Mouse (Mus musculus) gastrocnemius, adult 8-10 months (tissue): ENCODE results near the gene Gstt3. TPM values are rescaled to one million over a fixed set of nuclear protein-coding genes. Genes with fewer than 3 reads are reported as not detected.
A peak's percentile ranks its signal among the peaks of the same experiment; 100 is the strongest.

Source experiments
- DNase-seq, 2 experiments: peaks; one replicate each; pipeline ENCODE4 v3.0.0; 2022; ENCODE audit warnings: low spot score in 2 of 2
- total RNA-seq, 4 experiments: library from RNA; stranded (reverse); gene quantifications; 2 replicates each; pipeline ENCODE4 v1.2.4; 2022

The Gstt3 gene
- total RNA-seq = 1 to 10 TPM; 2.6 to 4.8 (median 3.1) TPM

GRCm38 (mm10) chr10:75780769-75781578 is at the start of gene Gstt3, which contains the start of gene Gm20441:
Gstt3 (minus strand) TSS chr10:75781414.
Gm20441 (minus strand) TSS chr10:75780954.
- DNase-seq = peak; percentile 42 to 46

DNA sequence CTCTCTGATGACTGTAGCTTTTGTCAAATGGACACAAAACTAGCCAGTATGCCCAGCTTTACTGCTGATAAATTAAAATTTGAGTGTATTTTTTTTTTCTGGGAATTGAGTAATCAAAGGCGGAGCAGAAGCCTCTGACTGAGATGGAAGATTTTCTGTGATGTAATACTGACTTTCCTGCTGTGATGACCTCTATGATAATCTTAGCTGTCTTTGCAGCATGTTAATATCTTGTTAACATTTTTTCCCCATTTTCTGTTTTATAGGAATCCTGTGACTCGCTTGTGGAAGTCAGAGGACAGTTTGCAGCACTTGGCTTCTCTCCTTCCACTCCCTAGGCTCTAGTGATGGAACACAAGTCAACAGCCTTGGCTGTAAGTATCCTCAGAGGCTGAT is 49.1 kb upstream of the Gstt3 start:
- DNase-seq = no peak

- no peak for DNase-seq
Observed at GRCm38 (mm10) chr10:75829529-75830274, 48.5 kb upstream of the Gstt3 start.

DNA sequence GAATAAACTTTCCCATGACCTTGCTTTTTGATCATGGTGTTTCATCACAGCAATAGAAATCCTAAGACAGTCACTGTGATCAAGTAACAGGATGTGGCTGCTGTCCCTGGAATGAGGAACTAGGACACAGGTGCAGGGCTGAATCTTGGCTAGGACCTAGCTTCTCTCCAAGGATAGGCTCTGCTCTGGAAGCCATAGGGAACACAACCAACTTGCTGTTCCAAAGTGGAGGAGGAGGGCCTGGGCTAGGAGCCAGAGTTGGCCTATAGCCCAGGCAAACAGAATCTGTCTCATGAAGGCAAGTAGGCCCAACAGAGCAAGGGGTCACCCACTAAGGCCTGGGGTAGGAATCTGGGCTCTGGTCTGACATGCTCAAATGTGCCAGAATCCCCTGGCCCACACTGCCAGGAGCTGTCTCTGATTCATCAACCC is 47.3 kb upstream of the Gstt3 start:
- DNase-seq = peak; percentile 91 to 94

GRCm38 (mm10) chr10:75827668-75828360 is 46.6 kb upstream of the Gstt3 start:
- peak; percentile 79 to 87 for DNase-seq

GRCm38 (mm10) chr10:75824530-75824929 is 43.3 kb upstream of the Gstt3 start:
- DNase-seq = no peak

- no peak for DNase-seq
Observed at GRCm38 (mm10) chr10:75823782-75824181, 42.6 kb upstream of the Gstt3 start.

DNA sequence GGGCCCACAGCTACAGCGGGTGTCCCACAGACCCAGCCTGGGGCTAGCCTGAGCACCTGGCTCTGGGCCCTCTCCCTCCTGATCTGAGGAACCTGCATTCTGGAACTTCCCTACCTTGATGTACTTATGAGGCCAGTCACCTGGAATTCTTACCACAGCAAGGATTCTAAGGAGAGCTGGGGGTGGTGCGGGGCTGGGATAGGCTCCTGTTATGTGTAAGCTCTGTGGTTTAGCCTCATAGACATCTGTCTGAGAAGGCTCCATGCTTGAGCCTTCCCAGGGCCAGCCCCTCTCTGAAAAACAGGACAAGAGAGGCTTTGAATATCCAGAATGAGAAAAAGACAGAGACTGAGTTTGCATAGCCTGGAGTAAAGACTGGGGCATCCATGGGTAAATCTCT is 41.2 kb upstream of the Gstt3 start, which contains the start of gene Gstt4:
TSS of gene Gstt4 (minus strand) at position 101 of the 400 bp plus-strand sequence.
- no peak for DNase-seq

DNA sequence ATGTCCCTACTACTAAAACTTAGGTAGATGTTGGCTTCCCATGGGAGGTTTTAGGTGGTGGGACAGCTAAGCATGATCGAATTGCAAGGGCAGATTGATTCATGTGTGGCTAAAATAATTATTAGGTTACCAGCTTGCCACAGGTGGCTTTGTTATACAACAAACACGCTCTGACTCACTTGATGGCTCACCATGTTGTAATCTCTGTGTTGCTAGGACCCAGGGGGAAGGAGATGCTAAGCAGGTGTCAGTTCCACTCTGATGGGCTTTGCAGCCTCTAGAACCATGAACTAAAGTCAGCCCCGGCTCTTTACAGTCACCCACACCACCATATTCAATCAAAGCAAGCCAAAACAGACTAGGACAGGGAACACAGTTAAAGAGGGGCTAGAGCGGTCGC is 38.7 kb upstream of the Gstt3 start:
- no peak for DNase-seq

DNA sequence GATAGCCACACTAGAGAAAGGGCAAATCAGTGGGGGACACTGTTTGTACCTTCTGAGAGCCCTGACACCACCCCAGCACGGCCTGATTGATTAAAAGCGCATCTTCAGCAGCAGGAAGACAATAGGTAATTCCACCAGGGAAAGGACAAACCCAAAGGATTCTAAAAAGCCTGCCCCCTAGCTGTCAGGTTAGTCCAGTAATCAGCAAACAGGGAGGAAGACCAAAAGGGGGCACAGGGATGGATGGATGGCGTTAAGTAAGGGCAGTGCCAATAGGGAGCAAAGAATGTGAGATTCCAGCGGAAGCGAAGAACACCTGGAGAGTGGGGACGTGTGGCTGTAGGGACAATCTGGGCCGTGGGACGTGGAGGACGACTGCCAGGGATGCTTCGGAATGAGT is 37.4 kb upstream of the Gstt3 start:
- DNase-seq = no peak

GRCm38 (mm10) chr10:75804217-75804616 is 23.0 kb upstream of the Gstt3 start:
- DNase-seq = no peak

DNA sequence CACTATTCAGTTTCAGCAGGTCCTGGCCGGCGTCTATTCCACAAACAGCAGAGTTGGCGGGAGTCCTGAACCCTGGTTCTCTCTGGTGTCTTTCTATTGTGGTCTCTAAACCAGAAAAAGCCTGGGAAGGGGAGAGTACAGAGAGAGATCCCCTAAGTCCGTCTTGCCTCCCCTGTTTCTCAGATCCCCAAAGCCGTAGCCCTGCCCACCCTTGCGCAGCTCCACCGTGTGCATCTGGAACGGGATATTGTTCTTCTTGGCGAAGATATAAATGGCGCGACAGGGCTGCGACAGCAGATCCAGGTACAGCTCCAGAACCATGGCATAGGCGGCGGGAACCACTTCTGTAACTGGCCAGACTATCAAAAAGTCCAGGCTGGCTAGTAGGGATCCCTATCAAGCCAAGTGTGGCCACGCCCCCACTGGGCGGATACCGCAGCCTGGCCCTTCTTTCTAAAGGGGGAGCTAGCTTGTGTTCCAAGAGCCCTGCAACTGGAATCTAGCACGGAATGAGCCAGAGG is 17.0 kb upstream of the Gstt3 start, which contains the start of gene Gstt1:
TSS of gene Gstt1 (minus strand) at position 409 of the 521 bp plus-strand sequence.
- DNase-seq = peak; percentile 62 to 77

DNA sequence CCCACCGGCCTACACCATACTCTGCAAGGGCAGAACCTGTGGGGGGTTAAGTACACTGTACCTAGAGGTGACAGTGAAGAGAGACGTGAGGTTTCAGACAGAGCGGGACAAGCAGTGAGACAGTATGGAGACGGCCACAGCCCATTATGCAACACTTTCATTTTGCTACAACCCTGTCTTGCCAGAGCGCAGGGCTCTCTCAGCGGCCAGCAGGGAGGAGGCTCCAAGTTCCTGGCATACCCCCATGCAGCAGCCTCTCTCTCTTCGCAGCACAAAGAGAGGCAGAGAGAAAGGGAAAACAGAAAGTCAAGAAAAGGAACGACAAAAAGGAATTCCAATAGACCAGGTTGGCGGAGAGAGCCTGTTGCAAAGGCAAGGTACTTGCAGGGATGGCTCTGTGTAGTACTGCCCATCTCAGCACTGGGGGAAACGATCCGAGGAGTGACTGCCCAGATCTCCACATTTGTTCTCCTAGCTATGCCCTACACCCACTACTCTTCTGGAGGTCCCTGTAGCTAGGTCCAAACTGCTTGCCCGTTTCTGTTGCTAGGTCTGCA is 16.5 kb upstream of the Gstt3 start:
- DNase-seq = peak; percentile 35 to 58

DNA sequence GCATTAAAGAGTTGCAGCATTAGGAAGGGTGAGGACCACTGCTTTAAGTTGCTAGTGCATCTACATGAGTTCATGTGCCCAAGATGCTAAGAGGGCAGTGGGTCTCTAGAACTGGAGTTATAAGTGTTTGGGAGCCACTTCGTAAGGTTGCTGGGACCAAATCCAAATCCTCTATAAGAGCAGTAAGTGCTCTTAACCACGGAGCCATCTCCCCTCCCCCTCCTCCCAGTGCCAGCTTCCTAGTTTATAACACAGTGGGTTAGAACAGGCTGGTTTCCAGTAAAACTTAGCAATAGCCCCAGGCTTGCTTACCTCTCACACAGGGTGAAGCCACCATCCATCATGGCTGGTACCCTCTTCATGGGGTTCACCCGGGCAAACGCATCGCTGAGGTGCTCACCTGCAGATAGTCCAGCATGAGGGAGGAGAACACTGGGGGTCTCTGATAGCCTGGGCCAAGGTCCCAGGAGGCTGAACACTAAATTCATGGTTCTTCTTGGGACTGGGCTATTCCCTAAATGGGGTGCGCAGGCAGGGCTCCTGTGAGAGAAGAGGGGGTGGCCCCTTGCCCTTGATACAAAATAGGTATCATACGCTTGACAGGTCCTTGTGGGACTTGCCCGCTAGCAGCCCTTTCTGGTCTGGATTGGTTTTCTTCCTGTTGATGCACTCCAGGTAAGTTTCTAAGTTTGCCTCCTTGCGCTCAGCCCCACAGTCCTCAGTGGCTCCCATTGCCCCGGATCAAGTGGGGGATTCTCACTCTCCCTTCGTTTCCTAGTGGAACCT is 15.7 kb upstream of the Gstt3 start:
- DNase-seq = no peak

- no peak for DNase-seq
Observed at GRCm38 (mm10) chr10:75794880-75795279, 13.7 kb upstream of the Gstt3 start.

- no peak for DNase-seq
Observed at GRCm38 (mm10) chr10:75790773-75791172, 9.6 kb upstream of the Gstt3 start.

DNA sequence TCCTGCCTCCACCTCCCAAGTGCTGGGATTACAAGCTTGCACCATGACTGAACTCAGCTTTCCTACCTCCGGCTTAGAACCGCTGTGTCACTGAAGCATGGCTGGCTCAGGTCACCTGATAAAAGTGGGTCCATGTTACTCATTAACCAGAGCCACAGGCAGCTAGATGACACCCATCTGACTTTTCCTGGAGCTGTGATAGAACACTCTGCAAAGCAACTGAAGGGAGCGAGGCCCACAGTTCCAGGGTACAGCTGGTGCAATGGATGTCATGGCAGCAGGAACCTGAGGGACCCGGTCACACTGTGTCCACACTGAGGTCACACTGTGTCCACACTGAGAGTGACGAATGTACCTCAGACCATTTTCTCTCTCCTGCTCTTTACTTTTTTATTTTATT is 8.6 kb upstream of the Gstt3 start:
- DNase-seq = no peak

DNA sequence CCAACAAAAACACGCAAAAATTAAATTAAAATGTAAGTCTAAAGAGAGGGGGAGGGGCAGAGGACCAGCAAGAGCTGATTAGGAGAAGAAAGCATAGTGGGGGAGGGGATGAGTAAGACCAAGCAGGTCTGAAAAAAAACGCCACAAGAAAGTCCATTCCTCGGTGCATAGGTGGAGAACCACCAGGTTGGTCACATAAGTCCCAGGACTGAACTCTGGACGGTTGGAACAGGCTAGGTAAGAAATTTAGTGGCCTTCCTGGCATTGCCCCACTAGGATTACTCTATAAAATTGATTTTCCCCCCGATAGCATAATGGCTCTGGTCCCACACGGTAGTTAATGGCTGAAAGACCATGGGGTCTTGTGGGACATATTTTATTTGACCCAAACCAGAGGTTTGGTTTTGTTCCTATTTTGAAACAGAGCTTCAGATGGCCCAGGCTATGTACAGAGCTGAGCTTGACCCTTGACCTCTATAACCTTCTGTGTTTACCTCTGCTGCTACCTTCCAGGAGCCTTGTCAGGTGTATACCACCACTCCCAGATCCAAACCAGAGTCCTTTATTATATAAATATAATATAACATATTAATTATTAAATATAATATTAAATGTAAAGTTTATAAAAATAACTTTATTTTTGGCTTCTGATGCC is 8.0 kb upstream of the Gstt3 start:
- no peak for DNase-seq

DNA sequence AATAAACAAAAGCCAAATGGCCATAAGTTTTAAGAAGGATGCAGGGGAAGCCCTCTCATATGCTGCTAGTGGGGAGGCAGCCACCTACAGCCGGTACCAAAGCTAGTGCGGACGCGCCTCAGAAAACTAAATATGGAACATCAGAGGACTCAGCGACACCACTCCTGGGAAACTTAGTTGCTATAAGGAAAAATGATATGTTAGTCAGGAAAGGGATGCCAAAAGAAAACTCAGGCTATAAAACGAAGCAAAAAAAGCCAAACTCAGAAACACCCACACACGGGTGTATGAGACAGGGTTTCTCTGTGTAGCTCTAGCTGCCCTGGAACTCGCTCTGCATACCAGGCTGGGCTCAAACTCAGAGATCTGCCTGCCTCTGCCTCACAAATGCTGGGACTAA is 7.1 kb upstream of the Gstt3 start:
- no peak for DNase-seq

- DNase-seq = no peak
Observed at GRCm38 (mm10) chr10:75785442-75785841, 4.2 kb upstream of the Gstt3 start.
